Mouse (Mus musculus) kidney, adult 18-20 months (tissue): ENCODE results near the gene Bzw1.

Source experiments
- DNase-seq: peaks from one replicate; pipeline ENCODE4 v3.0.0; 2021

Bzw1 gene

DNA sequence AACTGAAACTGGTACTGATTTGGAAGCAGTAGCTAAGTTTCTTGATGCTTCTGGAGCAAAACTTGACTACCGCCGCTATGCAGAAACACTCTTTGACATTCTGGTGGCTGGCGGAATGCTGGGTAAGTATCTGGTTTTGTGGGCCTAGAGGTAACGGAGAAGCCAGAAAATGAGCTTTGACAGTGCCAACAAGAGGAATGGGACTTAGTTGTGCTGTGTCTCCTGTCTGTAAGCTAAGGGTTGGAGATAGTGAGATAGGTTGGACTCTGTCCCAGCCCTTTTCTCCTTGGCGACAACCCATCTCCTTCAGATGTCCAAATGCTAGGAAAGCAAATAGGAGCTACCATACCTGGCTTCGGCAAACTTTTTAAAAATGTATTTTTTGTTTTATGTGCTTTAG lies 5.0 kb downstream of the Bzw1 start:
- no peak for DNase-seq

DNA sequence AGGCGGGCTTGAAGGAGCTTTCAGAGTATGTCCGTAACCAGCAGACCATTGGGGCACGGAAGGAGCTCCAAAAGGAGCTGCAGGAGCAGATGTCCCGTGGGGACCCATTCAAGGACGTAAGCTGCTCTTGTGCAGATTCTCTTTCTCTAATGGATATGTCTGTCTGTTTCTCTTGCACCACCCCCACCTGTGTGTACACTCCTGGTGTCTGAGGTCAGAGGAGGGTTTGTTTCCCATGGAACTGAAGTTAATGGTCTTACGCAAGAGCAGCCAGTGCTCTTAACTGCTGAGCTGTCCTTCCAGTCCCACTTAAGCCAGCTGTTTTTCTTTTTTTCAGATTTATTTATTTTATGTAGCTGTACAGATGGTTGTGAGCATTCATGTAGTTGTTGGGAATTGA lies 8.7 kb downstream of the Bzw1 start:
- DNase-seq = no peak

DNA sequence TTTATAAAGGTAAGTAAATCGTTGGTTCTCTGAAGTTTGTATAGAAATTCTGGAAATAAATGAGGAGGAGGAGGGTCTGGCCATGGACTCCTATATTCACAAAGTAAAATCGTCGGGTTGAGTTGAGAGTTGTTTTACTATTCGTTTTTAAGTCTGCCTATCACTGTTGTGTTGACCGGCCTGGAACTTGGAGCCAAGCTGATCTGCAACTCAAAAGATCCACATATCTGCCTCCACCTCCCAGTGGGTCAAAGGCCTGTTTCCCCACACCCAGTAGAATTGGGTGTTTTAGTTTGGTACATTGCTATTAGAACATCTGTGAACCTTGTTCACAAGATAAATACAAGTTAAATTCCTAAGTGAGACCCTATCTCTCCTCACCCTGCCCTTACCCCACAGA lies 11.0 kb downstream of the Bzw1 start:
- no peak for DNase-seq

DNA sequence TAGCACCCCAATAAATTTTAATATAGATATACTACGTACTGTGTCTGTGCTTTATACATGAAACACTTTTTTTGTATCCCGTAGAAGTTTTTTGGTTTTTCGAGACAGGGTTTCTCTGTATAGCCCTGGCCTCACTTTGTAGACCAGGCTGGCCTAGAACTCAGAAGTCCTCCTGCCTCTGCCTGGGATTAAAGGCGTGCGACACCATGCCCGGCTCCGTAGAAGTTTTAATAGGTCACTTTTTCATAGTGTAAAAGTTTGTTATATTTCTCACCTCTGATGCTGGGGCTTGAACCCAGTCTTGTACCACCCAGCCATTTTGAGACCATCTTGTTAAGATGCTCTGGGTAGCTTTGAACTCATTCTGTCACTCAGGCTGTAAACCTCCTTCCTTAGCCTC lies 14.6 kb downstream of the Bzw1 start:
- DNase-seq = no peak

DNA sequence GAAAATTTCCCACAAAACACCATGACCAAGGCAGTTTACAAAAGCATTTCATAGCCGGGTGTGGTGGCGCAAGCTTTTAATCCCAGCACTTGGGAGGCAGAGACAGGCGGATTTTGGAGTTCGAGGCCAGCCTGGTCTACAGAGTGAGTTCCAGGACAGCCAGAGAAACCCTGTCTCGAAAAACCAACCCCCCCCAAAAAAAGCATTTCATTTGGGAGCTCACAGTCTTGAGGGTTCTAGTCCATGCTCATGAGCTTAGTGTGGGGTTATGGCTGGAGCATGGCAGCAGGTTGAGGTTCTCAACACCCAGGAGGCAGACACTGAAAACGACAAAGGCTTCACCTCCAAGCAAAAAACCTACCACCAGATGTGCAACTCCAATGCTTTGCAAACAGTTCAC lies 15.4 kb downstream of the Bzw1 start:
- no peak for DNase-seq

DNA sequence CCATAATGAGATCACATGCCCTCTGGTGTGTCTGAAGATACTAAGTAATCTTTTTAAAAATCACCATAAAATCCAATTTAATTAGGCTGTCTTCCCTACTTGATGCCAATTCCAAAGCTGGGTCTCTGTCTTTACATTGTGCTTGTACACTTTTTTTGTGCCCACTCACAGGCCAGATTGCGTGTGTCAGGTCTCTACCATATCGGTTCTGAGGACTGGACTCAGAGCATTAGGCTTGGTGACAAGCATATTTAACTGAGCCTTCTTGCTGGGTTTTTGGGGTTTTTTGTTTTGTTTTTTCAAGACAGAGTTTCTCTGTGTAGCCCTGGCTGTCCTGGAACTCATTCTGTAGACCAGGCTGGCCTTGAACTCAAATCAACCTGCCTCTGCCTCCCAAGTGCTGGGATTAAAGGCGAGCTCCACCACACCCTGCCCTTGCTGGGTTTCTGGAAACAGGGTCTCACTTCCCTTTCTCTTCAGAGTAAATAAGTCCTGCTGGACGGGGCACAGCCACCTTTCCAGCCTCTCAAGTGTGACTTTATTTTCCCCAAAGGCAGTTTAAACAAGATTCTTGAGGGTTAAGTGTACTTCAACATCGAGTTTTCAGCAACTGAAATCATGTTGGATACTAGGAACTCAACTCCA lies 17.0 kb downstream of the Bzw1 start:
- DNase-seq = no peak

DNA sequence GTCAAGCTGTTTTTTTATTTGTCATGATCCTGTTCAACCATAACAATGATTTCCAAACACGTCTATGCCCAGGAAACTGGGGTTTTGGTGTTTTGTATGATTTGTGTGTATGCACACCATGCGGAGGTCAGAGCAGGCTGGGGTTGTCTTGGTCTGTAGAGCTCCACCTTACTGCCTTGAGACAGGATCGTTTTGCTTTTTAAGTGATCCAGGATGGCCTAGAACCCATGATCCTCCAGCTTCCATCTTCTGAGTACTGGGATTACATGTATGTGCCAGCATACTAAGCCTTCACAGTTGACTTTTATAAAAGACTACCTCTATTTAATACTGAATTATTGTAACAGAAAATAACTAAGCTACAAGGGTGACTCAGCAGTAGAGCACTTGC lies 17.5 kb downstream of the Bzw1 start:
- no peak for DNase-seq

DNA sequence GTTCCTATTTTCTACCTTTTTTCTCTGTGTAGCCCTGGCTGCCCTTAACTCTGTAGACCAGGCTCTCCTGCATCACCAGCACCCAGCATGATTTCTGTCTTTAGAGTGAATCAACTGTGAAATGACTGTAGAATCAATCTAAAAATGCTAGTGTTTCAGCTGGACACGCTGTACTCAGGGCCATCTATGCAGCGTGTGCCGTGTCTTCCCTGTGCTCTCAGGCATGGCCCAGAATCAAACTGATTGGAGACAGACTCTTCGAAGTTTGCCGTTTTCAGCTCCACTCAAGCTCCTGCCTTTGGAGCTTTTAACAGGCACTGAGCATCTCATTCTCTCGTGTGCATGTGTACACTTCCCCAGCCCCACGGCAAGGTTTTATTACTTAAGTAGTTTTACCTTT lies 18.1 kb downstream of the Bzw1 start:
- no peak for DNase-seq

DNA sequence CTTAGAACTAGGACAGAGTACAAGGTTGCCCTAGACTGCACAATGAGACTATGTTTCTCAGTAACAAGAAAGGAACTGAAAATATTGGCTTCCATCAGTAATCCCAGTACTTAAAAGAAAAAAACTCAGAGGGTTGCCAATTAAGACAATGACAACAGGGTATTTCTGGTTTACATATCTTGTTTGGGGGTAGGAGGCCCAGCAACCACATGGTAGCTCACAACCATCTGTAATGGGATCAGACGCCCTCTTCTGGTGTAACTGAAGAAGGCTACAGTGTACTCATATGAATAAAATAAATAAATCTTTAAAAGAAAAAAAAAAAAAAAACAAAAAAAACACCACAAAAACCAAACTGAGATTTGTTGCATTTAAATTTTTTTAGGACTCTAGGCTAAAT lies 22.7 kb downstream of the Bzw1 start:
- no peak for DNase-seq

DNA sequence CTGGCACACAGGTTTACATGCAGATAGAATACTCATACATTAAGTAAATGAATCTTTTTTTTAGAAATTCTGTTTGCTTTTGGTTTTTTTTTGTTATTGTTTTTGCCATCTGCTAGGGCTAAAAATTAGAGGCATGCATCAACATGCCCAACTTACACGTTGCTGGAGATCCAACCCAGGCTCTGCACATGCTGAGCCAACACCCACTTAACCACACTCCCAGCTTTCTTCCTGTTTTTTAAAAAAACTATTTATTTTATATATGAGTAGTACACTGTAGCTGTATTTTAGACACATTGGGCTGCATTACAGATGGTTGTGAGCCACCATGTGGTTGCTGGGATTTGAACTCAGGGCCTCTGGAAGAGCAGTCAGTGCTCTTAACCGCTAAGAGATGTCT lies 23.4 kb downstream of the Bzw1 start:
- DNase-seq = no peak

DNA sequence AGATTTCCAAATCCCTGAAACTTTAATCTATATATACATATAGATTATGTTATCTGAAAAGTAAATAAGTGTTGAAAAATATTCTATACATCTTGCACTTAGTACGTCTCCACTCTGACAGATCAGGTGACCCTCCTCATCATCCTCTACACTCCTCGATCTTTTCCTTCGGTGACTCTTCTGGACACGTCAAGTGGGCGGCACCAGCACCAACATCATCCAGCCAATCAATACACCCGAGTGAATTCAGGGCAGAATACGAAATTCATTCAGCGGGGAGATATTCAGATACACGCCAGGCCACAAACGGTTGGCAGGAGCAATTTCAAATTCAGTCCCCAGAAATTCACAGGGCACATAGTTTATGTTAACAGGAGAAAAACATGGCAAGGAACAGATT lies 27.3 kb downstream of the Bzw1 start:
- no peak for DNase-seq

DNA sequence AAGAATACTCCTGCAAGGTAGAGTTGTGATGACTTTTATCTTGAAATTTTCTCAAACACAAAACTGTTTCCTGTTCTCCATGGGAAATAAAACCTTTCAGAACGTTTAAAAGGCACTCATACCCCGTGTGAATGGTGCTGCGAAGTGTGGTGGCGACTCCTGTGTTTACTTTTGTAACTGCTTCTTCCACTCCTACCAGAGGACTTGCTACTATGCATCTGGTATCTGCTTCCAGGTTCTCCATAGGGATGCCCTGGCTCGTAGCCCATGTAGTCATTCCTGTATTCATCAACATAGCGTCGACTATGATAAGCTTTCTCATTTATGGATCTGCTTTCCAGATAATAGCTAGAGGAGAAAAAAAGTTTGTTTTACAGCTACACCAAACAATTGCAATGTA lies 28.3 kb downstream of the Bzw1 start:
- DNase-seq = no peak

DNA sequence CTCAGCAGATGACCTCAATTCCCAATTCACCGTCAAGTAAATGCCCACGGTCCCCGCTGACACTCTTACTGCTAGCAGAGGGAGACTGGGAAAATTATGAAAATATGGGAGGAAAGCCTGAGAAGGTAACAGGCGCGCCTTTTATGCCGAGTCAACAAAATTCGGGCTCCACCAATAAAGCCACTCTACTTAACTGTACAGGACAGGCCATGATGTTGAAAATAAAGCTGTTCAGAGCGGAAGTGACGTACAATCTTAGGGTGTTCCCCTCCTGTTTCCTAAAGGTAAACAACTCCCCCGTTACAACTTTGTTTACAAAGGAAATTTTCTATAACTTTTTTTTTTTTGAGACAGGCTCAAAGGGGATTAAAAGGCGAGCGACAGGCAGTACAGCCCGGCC lies 30.2 kb downstream of the Bzw1 start:
- DNase-seq = peak; percentile 40

DNA sequence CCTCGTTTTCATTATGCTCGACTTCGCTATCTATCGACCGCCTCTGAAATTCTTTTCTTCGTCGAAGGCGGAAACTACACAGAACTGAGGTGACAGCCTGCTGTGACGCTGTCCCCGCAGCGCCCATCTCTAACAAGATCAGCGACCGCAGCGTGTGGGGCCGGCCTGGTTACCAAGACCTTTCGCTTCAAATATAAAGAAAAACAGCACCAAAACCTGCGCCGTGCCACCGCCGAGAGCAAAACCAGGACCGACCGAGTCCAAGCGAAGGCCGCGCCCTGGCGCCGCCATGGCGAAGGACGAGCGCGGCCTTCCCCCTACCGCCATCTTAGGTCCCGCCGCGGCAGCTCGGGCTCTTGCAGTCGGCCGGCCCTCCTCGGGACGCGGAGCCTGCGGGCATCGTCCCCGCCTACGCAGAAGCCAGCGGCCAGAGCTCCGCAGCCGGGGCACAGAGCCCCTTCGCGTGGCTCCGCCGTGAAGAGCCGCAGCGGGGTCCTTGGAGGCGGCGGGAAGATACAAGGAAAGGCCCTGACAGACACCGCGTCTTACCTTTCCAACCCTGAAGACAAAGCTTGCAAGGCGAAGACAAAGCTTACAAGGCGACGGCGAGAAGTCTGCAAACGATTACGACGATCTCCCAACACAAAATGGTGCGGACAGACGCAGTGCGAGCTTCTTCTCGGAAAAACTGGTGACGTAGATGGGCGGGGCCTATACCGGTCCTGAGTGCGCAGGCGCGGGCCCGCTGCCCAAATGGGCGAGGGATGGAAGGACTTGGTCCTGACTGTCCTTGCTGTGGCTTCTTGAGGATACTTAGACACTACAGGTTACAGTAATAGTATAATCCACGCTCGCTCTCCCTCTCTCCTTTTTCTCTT lies 30.9 kb downstream of the Bzw1 start, which contains the start of gene Clk1:
Gene Clk1 (minus strand): TSS at position 696 of the 878 bp plus-strand sequence.
- peak; percentile 99 for DNase-seq

DNA sequence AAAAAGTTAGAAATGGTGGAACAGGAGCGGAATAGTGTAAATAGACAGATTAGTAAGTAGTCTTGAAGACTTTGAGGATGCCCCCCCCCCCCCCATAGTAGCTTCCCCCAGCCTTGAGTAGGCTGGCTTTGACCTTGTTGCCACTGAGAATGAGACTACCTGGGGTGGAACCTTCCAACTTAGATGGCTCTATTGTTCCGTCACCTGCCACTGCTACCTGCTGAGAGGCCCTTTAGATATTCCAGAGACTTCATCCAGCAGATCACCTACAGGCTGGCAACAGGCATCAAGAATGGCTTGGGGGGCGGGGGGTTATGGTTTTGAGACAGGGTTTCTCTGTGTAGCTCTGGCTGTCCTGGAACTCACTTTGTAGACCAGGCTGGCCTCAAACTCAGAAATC lies 31.9 kb downstream of the Bzw1 start:
- no peak for DNase-seq

DNA sequence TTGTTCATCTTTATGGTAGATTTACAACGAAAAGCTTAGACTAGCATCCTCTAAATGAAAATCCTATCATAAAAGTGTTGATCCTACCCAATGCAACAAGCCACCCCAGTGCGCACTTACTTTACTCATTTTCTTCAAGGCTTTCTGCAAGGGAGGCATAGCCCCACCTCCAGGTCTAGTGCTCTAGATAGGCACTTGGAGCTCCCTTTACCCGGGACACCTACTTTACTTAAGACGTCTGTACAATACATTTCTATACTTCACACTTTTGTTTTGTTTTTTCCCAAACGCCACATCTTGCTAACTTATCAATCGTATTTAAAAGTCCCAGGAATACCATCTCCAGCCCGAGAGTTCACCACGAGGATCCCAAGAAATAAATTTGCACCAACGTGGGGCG lies 52.0 kb downstream of the Bzw1 start:
- DNase-seq = no peak

DNA sequence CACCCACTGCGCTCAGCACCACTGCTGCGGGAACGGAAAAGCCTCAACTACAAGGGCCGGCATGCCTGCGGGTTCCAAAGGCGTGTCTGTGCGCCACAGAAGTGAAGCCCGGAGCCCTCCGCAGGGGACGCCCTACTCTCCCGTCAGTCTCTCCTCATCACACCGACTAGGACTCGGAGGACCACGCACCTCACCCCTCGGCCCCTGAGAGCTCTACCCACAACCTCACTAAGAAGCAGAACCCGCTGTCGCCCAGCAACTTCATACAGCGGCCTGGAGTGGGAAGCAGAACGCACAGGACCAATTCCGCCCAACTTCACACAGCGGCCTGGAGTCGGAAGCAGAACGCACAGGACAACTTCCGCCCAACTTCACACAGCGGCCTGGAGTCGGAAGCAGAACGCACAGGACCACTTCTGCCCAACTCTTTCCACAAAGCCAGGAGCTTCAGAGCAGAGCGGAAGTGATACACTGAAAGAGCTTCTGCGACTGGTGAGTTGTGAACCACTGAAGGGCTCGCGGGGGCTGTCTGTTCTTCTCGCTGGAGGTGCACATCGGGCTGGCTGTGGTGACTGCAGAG lies 52.5 kb downstream of the Bzw1 start, which contains the start of the genes Nif3l1 and Ppil3:
Gene Nif3l1 (plus strand): TSS at position 9 of the 580 bp plus-strand sequence.
Gene Ppil3 (minus strand): TSS at position 344 of the 580 bp plus-strand sequence.
- peak; percentile 89 for DNase-seq

DNA sequence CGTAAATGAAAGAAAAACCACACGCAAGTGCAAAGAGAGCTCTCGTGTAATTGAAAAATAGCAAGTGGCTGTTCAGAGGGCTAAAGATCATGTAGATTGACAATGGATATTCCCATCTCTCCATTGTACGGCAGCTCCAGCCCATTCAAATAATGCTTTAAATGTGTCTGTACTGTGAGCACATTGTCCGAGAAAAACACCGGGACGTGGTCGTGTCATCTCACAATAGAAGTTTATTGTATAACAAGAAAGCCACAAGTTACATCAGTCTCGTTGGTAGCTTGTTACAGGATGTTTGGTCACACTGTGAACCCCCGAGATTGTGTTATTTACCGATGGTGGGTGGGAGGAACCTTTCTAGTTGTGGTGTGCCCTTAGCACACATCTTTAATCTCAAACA lies 53.2 kb downstream of the Bzw1 start:
- DNase-seq = no peak

DNA sequence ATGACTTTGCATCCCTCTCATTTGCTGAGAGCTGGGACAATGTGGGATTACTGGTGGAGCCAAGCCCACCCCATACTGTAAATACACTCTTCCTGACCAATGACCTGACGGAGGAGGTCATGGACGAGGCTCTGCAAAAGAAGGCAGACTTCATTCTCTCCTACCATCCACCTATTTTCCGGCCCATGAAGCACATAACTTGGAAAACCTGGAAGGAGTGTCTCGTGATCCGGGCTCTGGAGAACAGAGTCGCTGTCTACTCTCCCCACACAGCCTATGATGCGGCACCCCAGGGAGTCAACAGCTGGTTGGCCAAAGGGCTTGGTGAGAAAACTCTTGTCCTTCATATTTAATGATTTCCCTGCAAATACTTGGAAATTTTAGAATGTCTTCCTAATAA lies 55.1 kb downstream of the Bzw1 start:
- DNase-seq = peak; percentile 12

DNA sequence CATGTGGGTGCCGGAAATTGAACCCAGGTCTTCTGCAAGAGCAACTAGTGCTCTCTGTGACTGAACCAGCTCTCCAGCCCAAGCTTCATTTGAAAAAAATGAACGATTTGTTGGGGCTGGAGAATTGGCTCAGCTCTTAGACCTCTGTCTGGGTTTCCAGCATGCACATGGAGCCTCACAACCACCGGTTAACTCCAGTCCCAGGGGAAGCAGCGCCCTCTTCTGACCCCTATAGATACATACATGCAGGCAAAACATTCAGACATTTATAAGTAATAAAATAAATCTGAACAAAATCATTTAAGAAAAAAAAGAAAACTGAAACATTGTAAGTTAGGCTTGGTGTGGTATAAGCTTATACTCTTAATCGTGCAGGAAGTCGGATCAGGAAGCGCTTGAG lies 55.7 kb downstream of the Bzw1 start:
- DNase-seq = no peak

DNA sequence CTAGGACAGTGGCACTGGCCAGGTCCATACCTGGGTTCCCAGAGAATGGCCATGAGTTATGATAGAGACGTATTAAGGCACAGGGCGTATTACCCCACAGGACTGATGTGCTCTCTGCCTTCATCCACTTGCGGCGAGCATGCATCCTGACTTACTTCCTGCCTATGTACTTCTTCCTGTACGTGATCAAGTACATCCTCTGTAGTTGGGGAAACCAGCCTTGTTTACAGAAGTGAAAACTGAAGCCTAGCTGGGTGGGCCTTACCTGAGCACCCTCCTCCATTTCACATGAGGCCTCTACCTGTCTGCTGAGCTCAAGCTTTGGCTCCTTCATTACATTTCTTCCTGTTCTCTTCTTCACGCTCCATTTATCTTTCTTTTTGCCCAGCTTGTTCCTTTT lies 61.6 kb downstream of the Bzw1 start:
- no peak for DNase-seq
